Comparison of ENCODE assay signal across 9 mouse cellular contexts in the genomic region with DNA sequence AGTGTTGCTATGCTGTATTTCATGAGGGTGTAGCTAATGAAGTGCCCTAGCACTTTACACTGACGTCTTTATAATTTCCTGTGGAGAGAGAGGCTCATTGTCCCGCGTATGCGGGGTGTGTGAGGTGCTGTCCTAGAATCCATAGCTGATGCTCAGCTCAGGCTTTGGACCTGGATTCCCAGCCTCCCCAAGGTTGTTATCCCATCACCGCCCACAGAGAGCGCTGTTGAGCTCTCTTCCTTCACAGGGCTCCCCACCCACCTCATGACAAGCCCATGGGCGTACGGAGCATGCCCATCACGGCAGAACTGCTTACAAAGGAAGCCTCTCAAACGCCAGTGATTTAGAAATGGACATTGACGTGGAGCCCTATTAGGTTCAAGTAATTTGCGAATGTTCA.
A peak's percentile ranks its signal among the peaks of the same experiment; 100 is the strongest.
DNase-seq lines count a peak whose midpoint lies in the region; ATAC-seq and TF ChIP-seq lines count a peak whose summit lies in the region.
"Had no signal": no experiment of that assay in that cellular context is flagged by ENCODE, and none has a peak within 500 bp of the region (broad histone marks: within the 10 kb centered on the region; RNA-seq: fewer than 3 reads in every experiment).

No protein-coding gene starts in this region.

- H3K4me2 ChIP-seq in midbrain, embryonic 13.5 days (replicated peaks), result no peak overlapping the region
- H3K4me2 ChIP-seq: lung, embryonic 15.5 days had no signal

- H3K4me1 ChIP-seq in midbrain, embryonic 13.5 days (replicated peaks), result peaks cover 8% of the 10 kb centered on the region
- 0 out of 2 replicates have a peak, but pooled peaks cover 4% of the 10 kb centered on the region for H3K4me1 ChIP-seq in midbrain, embryonic 10.5 days
- peaks cover 6 to 8% of the 10 kb centered on the region in 2 experiments for H3K4me1 ChIP-seq in MEL (ENCODE audit: control insufficient read depth in 1 of 2, insufficient read depth in 2 of 2, low read length in 2 of 2)
- no peaks in the 10 kb centered on the region; the same call in 1 of the 2 replicates for H3K4me1 ChIP-seq in lung, adult 2 months (ENCODE audit: control insufficient read depth, insufficient read depth, low read length)

- DNase-seq in midbrain, embryonic 10.5 days (ENCODE audit: low spot score), result no peak
- no peak for DNase-seq in MEL (ENCODE audit: low read depth, low spot score)
- no peak for DNase-seq in lung, adult 2 months
- no peak for DNase-seq in adrenal gland, postnatal 25 days
- DNase-seq: adrenal gland, postnatal 14 days had no signal

- TF ChIP-seq POLR2A in MEL (IDR thresholded peaks at IDR 0.05; ENCODE audit: control insufficient read depth in 1 of 2, insufficient read depth in 1 of 2, low read depth in 1 of 2, low read length in 2 of 2, poor library complexity in 1 of 2), result no peak
- no peak for TF ChIP-seq POLR2A in lung, adult 2 months (IDR thresholded peaks at IDR 0.05; ENCODE audit: borderline replicate concordance, extremely low read depth, low read depth, low read length)

- peak; percentile 24 to 35 (median 33); a peak in 4 of 6 replicates for TF ChIP-seq CTCF in MEL (IDR thresholded peaks at IDR 0.05 in 2 of 3, conservative IDR thresholded peaks at IDR 0.05 in 1 of 3; ENCODE audit: control insufficient read depth in 1 of 3, insufficient read depth in 1 of 3, low read depth in 2 of 3, low read length in 3 of 3, poor library complexity in 1 of 3, severe bottlenecking in 1 of 3)
- no peak; the same call in 1 of the 2 replicates for TF ChIP-seq CTCF in lung, adult 2 months (IDR thresholded peaks at IDR 0.05; ENCODE audit: insufficient read depth, low read length)

- no peak for TF ChIP-seq EP300 in MEL (IDR thresholded peaks at IDR 0.05; ENCODE audit: low read depth in 1 of 2, low read length in 2 of 2)

- H3K9ac ChIP-seq in midbrain, embryonic 13.5 days (replicated peaks), result no peak overlapping the region
- H3K9ac ChIP-seq in MEL (ENCODE audit: control insufficient read depth, low read depth, low read length, poor library complexity, severe bottlenecking), result no peak overlapping the region
- H3K9ac ChIP-seq: lung, embryonic 15.5 days had no signal

- no peaks in the 10 kb centered on the region for H3K27me3 ChIP-seq in midbrain, embryonic 13.5 days
- H3K27me3 ChIP-seq in midbrain, embryonic 10.5 days (ENCODE audit: low read depth, poor library complexity, severe bottlenecking), result no peaks in the 10 kb centered on the region
- no peaks in the 10 kb centered on the region for H3K27me3 ChIP-seq in MEL (ENCODE audit: control insufficient read depth in 1 of 2, insufficient read depth in 2 of 2, low read length in 2 of 2)
- H3K27me3 ChIP-seq: lung, embryonic 15.5 days had no signal

- H3K4me3 ChIP-seq in midbrain, embryonic 13.5 days (replicated peaks), result no peak overlapping the region
- no peak overlapping the region for H3K4me3 ChIP-seq in midbrain, embryonic 10.5 days
- no peak overlapping the region for H3K4me3 ChIP-seq in MEL (ENCODE audit: control insufficient read depth in 1 of 2, insufficient read depth in 1 of 2, low read depth in 2 of 2, low read length in 2 of 2)
- H3K4me3 ChIP-seq in lung, adult 2 months (replicated peaks; ENCODE audit: extremely low read depth, low read depth, low read length), result no peak overlapping the region
- H3K4me3 ChIP-seq: lung, embryonic 15.5 days had no signal

- peak; percentile 59 for ATAC-seq in midbrain, embryonic 13.5 days
- peak; percentile 9; the same call in 1 of the 2 replicates for ATAC-seq in cerebellum, adult (ENCODE audit: insufficient number of reproducible peaks, low FRiP score, low TSS enrichment)
- ATAC-seq in megakaryocyte, adult 5-6 weeks (ENCODE audit: poor library complexity, severe bottlenecking), result 0 out of 2 replicates have a peak, but pooled peaks have one; percentile 17

- peaks cover 15% of the 10 kb centered on the region for H3K36me3 ChIP-seq in midbrain, embryonic 13.5 days
- peaks cover 61% of the 10 kb centered on the region for H3K36me3 ChIP-seq in midbrain, embryonic 10.5 days
- H3K36me3 ChIP-seq in MEL (ENCODE audit: control insufficient read depth in 1 of 2, insufficient read depth in 2 of 2, low read length in 2 of 2), result peaks cover 2 to 4% of the 10 kb centered on the region in 2 experiments; a peak in 2 of 4 replicates

- H3K9me3 ChIP-seq in midbrain, embryonic 13.5 days, result no peaks in the 10 kb centered on the region
- 0 out of 2 replicates have a peak, but pooled peaks cover 3% of the 10 kb centered on the region for H3K9me3 ChIP-seq in midbrain, embryonic 10.5 days (replicated peaks)
- no peaks in the 10 kb centered on the region for H3K9me3 ChIP-seq in MEL (replicated peaks; ENCODE audit: insufficient read depth, low read length)
- H3K9me3 ChIP-seq: lung, embryonic 15.5 days had no signal

- H3K27ac ChIP-seq in midbrain, embryonic 13.5 days, result no peak overlapping the region
- no peak overlapping the region for H3K27ac ChIP-seq in midbrain, embryonic 10.5 days (replicated peaks)
- no peak overlapping the region for H3K27ac ChIP-seq in MEL (ENCODE audit: control insufficient read depth, low read depth, low read length)
- H3K27ac ChIP-seq: lung, embryonic 15.5 days had no signal

- WGBS in midbrain, embryonic 13.5 days, result 80% methylated on average over 12 of the region's 12 CpGs
- WGBS in midbrain, embryonic 10.5 days, result 85% methylated on average over 12 of the region's 12 CpGs
- WGBS in lung, adult 2 months, result 81% methylated on average over 12 of the region's 12 CpGs

- H3K79me2 ChIP-seq in MEL (ENCODE audit: control insufficient read depth, insufficient read depth, low read length, poor library complexity), result no peaks in the 10 kb centered on the region

- no peak for TF ChIP-seq RAD21 in MEL (IDR thresholded peaks at IDR 0.05; ENCODE audit: low read depth, low read length)

TF ChIP-seq in MEL, 35 proteins besides CTCF, POLR2A, EP300 and RAD21:
- TF ChIP-seq MAFK (IDR thresholded peaks at IDR 0.05; ENCODE audit: borderline replicate concordance, low read depth, low read length), result no peak
- TF ChIP-seq TCF12 (IDR thresholded peaks at IDR 0.05; ENCODE audit: low read depth, low read length), result no peak
- TF ChIP-seq TAL1 (IDR thresholded peaks at IDR 0.05; ENCODE audit: low read length), result no peak
- no peak for TF ChIP-seq USF1 (IDR thresholded peaks at IDR 0.05; ENCODE audit: low read depth, low read length)
- TF ChIP-seq POLR2AphosphoS2 (IDR thresholded peaks at IDR 0.05; ENCODE audit: low read length), result no peak
- TF ChIP-seq MYC (IDR thresholded peaks at IDR 0.05; ENCODE audit: low read depth, low read length), result no peak
- TF ChIP-seq E2F4 (IDR thresholded peaks at IDR 0.05; ENCODE audit: borderline replicate concordance, low read depth, low read length), result no peak
- TF ChIP-seq ZMIZ1 (IDR thresholded peaks at IDR 0.05; ENCODE audit: low read depth, low read length), result no peak
- TF ChIP-seq MAX (IDR thresholded peaks at IDR 0.05; ENCODE audit: low read length), result no peak
TF ChIP-seq in MEL: peak in this region for 0.

Comparison
In these comparisons a context has a peak if more than half of its experiments do, and no peak if none do; other contexts are left out.
1. ATAC-seq: peak in every context shown above with its lines; median percentile 59 in midbrain, embryonic 13.5 days; 17 in megakaryocyte, adult 5-6 weeks; 9 in cerebellum, adult.